Mouse (Mus musculus): ENCODE results near the gene Enpp1.

GRCm38 (mm10) chr10:24702698-24703097 lies 9.3 kb downstream of the Enpp1 start:
- TF ChIP-seq POLR2A (IDR thresholded peaks at IDR 0.05; ENCODE audit: insufficient read depth, low read depth, low read length) (no peak), CTCF (IDR thresholded peaks at IDR 0.05; ENCODE audit: insufficient read depth, low read depth, low read length) (no peak)
